Mouse (Mus musculus) forebrain, embryonic 16.5 days (tissue): ENCODE measurements around the gene Fn3krp. TPM values are rescaled to one million over a fixed set of nuclear protein-coding genes. Genes with fewer than 3 reads are reported as not detected.

Experiments used
- ATAC-seq: fragments of 200-750 bp; cut with Nextera tagmentation; 2 replicates; pipeline ENCODE4 v1.8.0; 2017; ENCODE audit warnings: mild to moderate bottlenecking, moderate library complexity
- H3K27ac ChIP-seq: fragments of 300-500 bp; sonication (generic); 2 replicates; pipeline ENCODE4 v1.5.1; 2014; ENCODE audit warnings: low read length, control low read depth
- H3K27me3 ChIP-seq: fragments of 300-500 bp; sonication (generic); replicated peaks from 2 replicates; pipeline ENCODE4 v1.6.1; 2014; ENCODE audit warnings: low read length; ENCODE audit not compliant: control insufficient read depth, insufficient read depth
- H3K36me3 ChIP-seq: fragments of 300-500 bp; sonication (generic); 2 replicates; pipeline ENCODE4 v1.6.1; 2014; ENCODE audit not compliant: control insufficient read depth, insufficient read depth
- H3K4me1 ChIP-seq: fragments of 300-500 bp; sonication (generic); replicated peaks from 2 replicates; pipeline ENCODE4 v1.6.1; 2014; ENCODE audit warnings: low read length; ENCODE audit not compliant: control insufficient read depth, insufficient read depth
- H3K4me2 ChIP-seq: fragments of 300-500 bp; sonication (generic); 2 replicates; pipeline ENCODE4 v1.6.1; 2014; ENCODE audit warnings: mild to moderate bottlenecking, low read length, control low read depth
- H3K4me3 ChIP-seq: fragments of 300-500 bp; sonication (generic); replicated peaks from 2 replicates; pipeline ENCODE4 v1.5.1; 2014; ENCODE audit warnings: mild to moderate bottlenecking, low read length, control low read depth
- H3K9ac ChIP-seq: fragments of 300-500 bp; sonication (generic); replicated peaks from 2 replicates; pipeline ENCODE4 v1.6.1; 2014; ENCODE audit warnings: low read depth, low read length, control low read depth
- H3K9me3 ChIP-seq: fragments of 300-500 bp; sonication (generic); 2 replicates; pipeline ENCODE4 v1.6.1; 2016; ENCODE audit warnings: low read length; ENCODE audit not compliant: control insufficient read depth
- WGBS: fragments of 180-500 bp; shearing (Covaris S2); extraction: QIAGEN DNeasy Blood & Tissue Kit; methylation state at CpG from one replicate; pipeline ENCODE4 v1.1.7; 2014; 5-methylcytosine and 5-hydroxymethylcytosine counted together
- microRNA-seq: library from miRNA; unstranded; fragments of <30 nt; microRNA quantifications from one replicate; pipeline ENCODE4, GENCODE M21; 2017
- polyA plus RNA-seq: library from polyadenylated mRNA; unstranded; fragments of >200 nt; fragmentation: Nextera tagmentation; extraction: Ambion mirVana; gene quantifications from 2 replicates; pipeline ENCODE4 v1.2.1, GENCODE M21; 2015

The Fn3krp gene
- polyA plus RNA-seq, 1 experiment from 2014 or later: 10.1 TPM

GRCm38 (mm10) chr11:121479476-121480203 is 58.4 kb downstream of the Fn3krp start:
- Histone ChIP-seq H3K4me2 (no peak overlapping the region), H3K27me3 (no peaks in the 10 kb centered on the region), H3K36me3 (no peaks in the 10 kb centered on the region; the same call in 1 of the 2 replicates), H3K27ac (no peak overlapping the region), H3K9me3 (no peaks in the 10 kb centered on the region), H3K4me1 (no peaks in the 10 kb centered on the region), H3K9ac (no peak overlapping the region), H3K4me3 (no peak overlapping the region)
- 93% methylated on average over 15 of the region's 15 CpGs for WGBS
- ATAC-seq: no peak

Small RNA genes within 50 kb of the gene (microRNA-seq; reads per million reads assigned to microRNA genes)
- not detected for gene Mir7236

Other genes starting within 250 kb of the Fn3krp start
- 14.8 and 22.9 TPM in 2 replicates for gene Hexdc, start 217.0 kb upstream of the Fn3krp start, polyA plus RNA-seq
- gene Ogfod3, start 216.7 kb upstream of the Fn3krp start, polyA plus RNA-seq: 14.8 and 15.3 TPM in 2 replicates
- gene Cybc1, start 192.1 kb upstream of the Fn3krp start, polyA plus RNA-seq: 44.2 and 47.4 TPM in 2 replicates
- gene Narf, start 184.1 kb upstream of the Fn3krp start, polyA plus RNA-seq: 108 and 114 TPM in 2 replicates
- 14.2 and 14.3 TPM in 2 replicates for gene Foxk2, start 161.4 kb upstream of the Fn3krp start, polyA plus RNA-seq
- gene Wdr45b, start 67.0 kb upstream of the Fn3krp start, polyA plus RNA-seq: 93.1 and 95.5 TPM in 2 replicates
- gene Rab40b, start 33.1 kb upstream of the Fn3krp start, polyA plus RNA-seq: 7.5 and 9.6 TPM in 2 replicates
- 4.1 and 5.1 TPM in 2 replicates for gene Fn3k, start 13.5 kb downstream of the Fn3krp start, polyA plus RNA-seq
- 60.2 and 61.9 TPM in 2 replicates for gene Tbcd, start 30.5 kb downstream of the Fn3krp start, polyA plus RNA-seq
- 0.34 and 0.66 TPM in 2 replicates for gene Zfp750, start 97.9 kb downstream of the Fn3krp start, polyA plus RNA-seq